Mouse (Mus musculus) hindbrain, embryonic 13.5 days (tissue): ENCODE measurements around the gene Sdk2. TPM values are rescaled to one million over a fixed set of nuclear protein-coding genes. Genes with fewer than 3 reads are reported as not detected.
A peak's percentile ranks its signal among the peaks of the same experiment; 100 is the strongest.

Experiments used
- ATAC-seq: fragments of 200-750 bp; cut with Nextera tagmentation; 2 replicates; pipeline ENCODE4 v1.8.0; 2017; ENCODE audit warnings: moderate TSS enrichment; ENCODE audit not compliant: low FRiP score
- H3K27ac ChIP-seq: fragments of 300-500 bp; sonication (generic); 2 replicates; pipeline ENCODE4 v1.5.1; 2015; ENCODE audit warnings: inconsistent platforms, mild to moderate bottlenecking, moderate library complexity
- H3K27me3 ChIP-seq: fragments of 300-500 bp; sonication (generic); 2 replicates; pipeline ENCODE4 v1.6.1; 2015; ENCODE audit warnings: mild to moderate bottlenecking, inconsistent platforms
- H3K36me3 ChIP-seq: fragments of 300-500 bp; sonication (generic); 2 replicates; pipeline ENCODE4 v1.6.1; 2015; ENCODE audit warnings: mild to moderate bottlenecking, inconsistent platforms
- H3K4me1 ChIP-seq: fragments of 300-500 bp; sonication (generic); replicated peaks from 2 replicates; pipeline ENCODE4 v1.6.1; 2015; ENCODE audit warnings: inconsistent platforms
- H3K4me2 ChIP-seq: fragments of 300-500 bp; sonication (generic); 2 replicates; pipeline ENCODE4 v1.6.1; 2015; ENCODE audit warnings: inconsistent platforms, mild to moderate bottlenecking, moderate library complexity
- H3K4me3 ChIP-seq: fragments of 300-500 bp; sonication (generic); 2 replicates; pipeline ENCODE4 v1.5.1; 2015; ENCODE audit warnings: mild to moderate bottlenecking, inconsistent platforms
- H3K9ac ChIP-seq: fragments of 300-500 bp; sonication (generic); 2 replicates; pipeline ENCODE4 v1.6.1; 2015; ENCODE audit warnings: mild to moderate bottlenecking, inconsistent platforms
- H3K9me3 ChIP-seq: fragments of 300-500 bp; sonication (generic); 2 replicates; pipeline ENCODE4 v1.6.1; 2016; ENCODE audit warnings: inconsistent platforms
- WGBS: fragments of 180-500 bp; shearing (Covaris S2); methylation state at CpG from one replicate; pipeline ENCODE4 v1.1.7; 2015; 5-methylcytosine and 5-hydroxymethylcytosine counted together
- polyA plus RNA-seq: library from polyadenylated mRNA; unstranded; fragments of >200 nt; fragmentation: Nextera tagmentation; extraction: Ambion mirVana; gene quantifications from 2 replicates; pipeline ENCODE4 v1.2.1, GENCODE M21; 2015

Gene Sdk2
- polyA plus RNA-seq, 1 experiment from 2014 or later: 4.2 TPM

DNA sequence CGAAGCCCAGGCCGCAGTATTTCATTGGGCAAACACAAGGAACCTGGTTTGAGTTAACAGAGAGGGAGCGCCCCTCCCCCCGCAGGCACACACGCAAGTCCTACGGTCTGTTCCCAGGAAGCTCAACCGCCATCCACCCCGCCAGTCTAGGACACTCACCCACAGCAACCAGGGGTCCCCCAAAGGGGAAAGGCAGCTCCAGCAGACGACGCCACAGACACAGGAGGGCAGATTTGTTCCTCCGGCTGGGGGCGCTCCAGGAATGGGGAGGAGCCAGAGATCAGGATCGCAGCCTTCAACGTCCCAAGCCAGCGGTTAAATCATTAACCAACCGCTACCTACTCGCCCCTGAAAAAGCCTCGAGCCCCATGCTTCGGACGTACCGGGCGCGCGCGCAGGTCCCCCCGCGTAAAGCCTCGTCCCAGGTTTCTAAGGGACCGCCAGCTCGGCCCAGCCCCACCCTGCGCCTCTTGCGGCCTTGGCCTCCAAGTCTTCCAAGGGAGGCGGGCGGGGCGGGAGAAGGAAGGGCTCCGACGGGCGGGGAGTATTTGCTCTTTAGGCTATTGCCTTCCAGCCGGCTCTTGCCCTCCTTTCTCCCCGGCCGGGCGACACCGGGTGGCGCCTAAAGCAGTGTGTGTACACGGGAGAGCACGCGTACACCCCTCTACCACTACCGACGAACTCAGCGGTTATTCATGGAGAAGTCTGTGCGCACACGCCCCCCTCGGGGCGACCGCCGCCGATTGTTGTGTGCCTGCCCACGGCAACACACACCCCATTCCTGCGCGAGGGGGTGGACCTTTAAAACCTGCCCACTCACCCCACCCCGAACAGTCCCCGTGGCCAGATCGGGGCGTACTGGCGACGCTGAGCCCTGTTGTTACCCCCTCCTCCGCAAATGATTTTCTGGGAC, 316.0 kb downstream of the Sdk2 start:
- peak; percentile 57 for ATAC-seq
- peaks cover 51% of the 10 kb centered on the region for H3K4me1 ChIP-seq
- under 1% methylated on average over 67 of the region's 67 CpGs for WGBS

DNA sequence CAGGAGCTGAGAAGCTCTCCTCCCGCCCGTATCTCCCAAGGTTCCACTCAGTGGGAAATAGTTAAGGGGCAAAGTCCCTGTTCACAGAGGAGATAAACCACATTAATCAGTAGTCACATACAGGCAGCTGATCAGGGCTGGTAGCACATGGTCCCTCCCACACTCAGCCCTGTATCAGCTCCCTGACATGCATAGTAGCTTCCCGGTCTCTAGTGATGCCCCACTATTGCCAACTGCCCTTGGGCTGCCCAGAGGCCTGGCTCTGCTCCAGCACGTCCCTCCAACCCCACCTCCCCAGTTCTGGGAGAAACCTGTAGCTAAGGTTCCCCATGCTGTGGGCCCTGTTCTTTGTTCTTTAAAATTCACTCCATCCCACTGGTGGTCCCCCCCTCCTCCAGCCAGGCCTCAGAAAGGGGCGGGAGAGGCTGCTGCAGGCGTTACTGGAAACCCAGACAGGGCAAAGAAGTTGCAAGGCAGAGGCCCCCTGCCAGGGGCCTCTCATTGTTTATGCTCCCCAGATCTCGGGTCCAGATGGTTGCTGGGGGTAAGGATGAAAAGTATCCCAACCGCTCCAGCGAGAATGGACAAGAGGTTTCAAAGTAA, 317.0 kb downstream of the Sdk2 start:
- under 1% methylated on average over 9 of the region's 9 CpGs for WGBS
- peak overlapping the region; percentile 89 for H3K4me3 ChIP-seq
- peaks cover 58% of the 10 kb centered on the region for H3K4me1 ChIP-seq
- no peaks in the 10 kb centered on the region for H3K9me3 ChIP-seq
- peak overlapping the region; percentile 92 for H3K9ac ChIP-seq
- H3K36me3 ChIP-seq: no peaks in the 10 kb centered on the region
- peak; percentile 37; the same call in 1 of the 2 replicates for ATAC-seq
- peak overlapping the region; percentile 67 for H3K4me2 ChIP-seq
- peak overlapping the region; percentile 97 for H3K27ac ChIP-seq
- H3K27me3 ChIP-seq: no peaks in the 10 kb centered on the region

More for the DNA sequence above, 316.0 kb downstream of the Sdk2 start:
- Histone ChIP-seq H3K9ac (peak overlapping the region; percentile 92), H3K27ac (peak overlapping the region; percentile 97), H3K4me2 (peak overlapping the region; percentile 67), H3K4me3 (peak overlapping the region; percentile 89), H3K36me3 (no peaks in the 10 kb centered on the region), H3K27me3 (no peaks in the 10 kb centered on the region), H3K9me3 (no peaks in the 10 kb centered on the region)

- Histone ChIP-seq H3K9ac (peak overlapping the region; percentile 92), H3K4me1 (peaks cover 58% of the 10 kb centered on the region), H3K27ac (peak overlapping the region; percentile 97), H3K4me3 (peak overlapping the region; percentile 89), H3K9me3 (no peaks in the 10 kb centered on the region), H3K4me2 (peak overlapping the region; percentile 67), H3K36me3 (peaks cover 4% of the 10 kb centered on the region), H3K27me3 (no peaks in the 10 kb centered on the region)
- no peak for ATAC-seq
- 8% methylated on average over 21 of the region's 21 CpGs for WGBS
Measured at GRCm38 (mm10) chr11:113748797-113749521, 317.9 kb downstream of the Sdk2 start.

DNA sequence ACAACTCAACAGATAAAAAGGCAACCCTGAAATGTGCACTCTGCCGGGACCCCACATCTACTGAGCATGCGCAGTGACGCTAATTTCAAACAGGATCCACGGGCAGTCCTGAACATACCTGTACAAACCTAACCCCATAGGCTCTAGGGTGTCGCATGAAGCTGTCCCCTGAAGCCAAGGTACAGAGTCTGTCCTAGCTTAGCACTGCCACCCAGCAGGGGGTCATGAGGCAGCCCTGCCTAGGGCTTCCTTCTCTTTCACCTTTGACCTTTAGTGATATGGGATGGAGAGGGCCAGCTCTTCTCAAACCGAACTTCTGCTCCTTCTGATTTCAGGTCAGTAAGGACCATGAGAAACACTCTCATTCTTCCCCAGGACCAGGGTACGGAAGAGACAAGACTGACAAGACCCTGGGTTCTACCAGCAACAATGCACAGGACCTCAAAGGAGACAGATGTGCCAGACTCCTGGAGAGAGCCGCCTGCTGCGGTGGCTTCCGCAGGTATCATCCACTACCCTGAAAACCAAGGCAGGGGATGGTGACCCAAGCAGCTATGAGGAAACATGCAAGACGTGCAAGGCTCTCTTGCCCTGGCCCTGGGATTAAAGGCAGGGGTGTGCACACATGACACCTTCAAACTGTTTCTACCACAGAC, 319.0 kb downstream of the Sdk2 start:
- Histone ChIP-seq H3K4me1 (peaks cover 58% of the 10 kb centered on the region), H3K4me2 (peak overlapping the region; percentile 67), H3K9ac (0 out of 2 replicates have a peak overlapping the region, but pooled peaks have one; percentile 92), H3K27ac (peak overlapping the region; percentile 44; the same call in 1 of the 2 replicates), H3K9me3 (no peaks in the 10 kb centered on the region), H3K36me3 (peaks cover 13% of the 10 kb centered on the region), H3K27me3 (no peaks in the 10 kb centered on the region), H3K4me3 (peak overlapping the region; percentile 89; the same call in 1 of the 2 replicates)
- no peak for ATAC-seq
- WGBS: 78% methylated on average over 11 of the region's 11 CpGs

DNA sequence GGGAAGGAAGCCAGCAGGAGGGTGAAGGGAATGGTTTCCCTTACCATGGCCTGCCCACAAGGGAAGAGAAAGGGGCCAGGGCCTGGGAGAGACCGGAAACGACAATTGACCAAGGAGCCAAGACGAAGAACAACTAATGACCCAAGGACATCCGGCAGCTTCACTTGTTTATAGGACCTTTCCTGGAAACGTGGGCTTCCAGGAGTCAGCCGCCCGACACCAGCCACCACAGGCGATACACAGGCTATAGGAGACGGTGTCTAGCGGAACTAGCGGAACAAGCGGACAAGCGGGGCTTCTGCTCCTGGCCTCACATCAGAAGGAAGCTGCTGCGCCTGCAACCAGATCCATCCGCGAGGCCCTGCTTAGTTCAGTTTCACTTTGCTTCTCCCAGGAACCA, 319.8 kb downstream of the Sdk2 start:
- Histone ChIP-seq H3K9me3 (no peaks in the 10 kb centered on the region), H3K27ac (peak overlapping the region; percentile 44; the same call in 1 of the 2 replicates), H3K27me3 (no peaks in the 10 kb centered on the region), H3K9ac (no peak overlapping the region), H3K4me1 (peaks cover 54% of the 10 kb centered on the region), H3K36me3 (peaks cover 16% of the 10 kb centered on the region), H3K4me3 (no peak overlapping the region), H3K4me2 (peak overlapping the region; percentile 67)
- WGBS: 68% methylated on average over 16 of the region's 16 CpGs
- ATAC-seq: no peak

GRCm38 (mm10) chr11:113745961-113746360, 320.9 kb downstream of the Sdk2 start:
- H3K9ac ChIP-seq: no peak overlapping the region
- peaks cover 51% of the 10 kb centered on the region for H3K4me1 ChIP-seq
- no peak overlapping the region for H3K27ac ChIP-seq
- WGBS: 70% methylated on average over 4 of the region's 4 CpGs
- no peaks in the 10 kb centered on the region for H3K27me3 ChIP-seq
- no peak for ATAC-seq
- no peak overlapping the region for H3K4me2 ChIP-seq
- H3K36me3 ChIP-seq: peaks cover 18% of the 10 kb centered on the region
- no peaks in the 10 kb centered on the region for H3K9me3 ChIP-seq
- no peak overlapping the region for H3K4me3 ChIP-seq

- ATAC-seq: no peak
- 97% methylated on average over 1 of the region's 1 CpGs for WGBS
- peaks cover 44% of the 10 kb centered on the region for H3K4me1 ChIP-seq
Measured at GRCm38 (mm10) chr11:113742998-113743397, 323.8 kb downstream of the Sdk2 start.

DNA sequence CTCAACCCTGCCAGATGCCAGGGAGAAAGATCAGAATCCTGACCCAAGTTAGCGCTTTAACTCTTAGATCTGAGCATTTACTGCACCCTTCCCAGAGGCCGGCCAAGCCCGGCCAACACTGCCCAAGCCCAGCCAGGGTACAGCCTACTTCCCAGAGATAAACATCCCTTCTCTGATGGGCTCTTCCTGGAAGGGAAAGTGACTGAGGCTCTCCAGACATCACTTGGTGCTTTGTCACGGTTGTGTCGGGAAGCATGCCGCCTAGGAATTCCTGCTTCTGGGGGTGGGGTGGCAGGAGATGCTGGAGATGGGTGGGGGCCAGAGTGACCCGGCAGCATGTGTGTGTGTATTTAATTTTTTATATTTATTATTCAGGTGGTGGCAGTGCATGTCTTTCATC, 326.7 kb downstream of the Sdk2 start:
- Histone ChIP-seq H3K4me3 (no peak overlapping the region), H3K36me3 (peaks cover 24% of the 10 kb centered on the region), H3K27me3 (no peaks in the 10 kb centered on the region), H3K4me2 (no peak overlapping the region), H3K4me1 (peaks cover 41% of the 10 kb centered on the region), H3K27ac (no peak overlapping the region), H3K9ac (no peak overlapping the region), H3K9me3 (no peaks in the 10 kb centered on the region)
- ATAC-seq: no peak
- 92% methylated on average over 7 of the region's 7 CpGs for WGBS

More at GRCm38 (mm10) chr11:113742998-113743397, 323.8 kb downstream of the Sdk2 start:
- H3K27me3 ChIP-seq: no peaks in the 10 kb centered on the region
- H3K9ac ChIP-seq: no peak overlapping the region
- H3K36me3 ChIP-seq: peaks cover 24% of the 10 kb centered on the region
- H3K27ac ChIP-seq: no peak overlapping the region
- no peaks in the 10 kb centered on the region for H3K9me3 ChIP-seq
- H3K4me3 ChIP-seq: no peak overlapping the region
- no peak overlapping the region for H3K4me2 ChIP-seq

DNA sequence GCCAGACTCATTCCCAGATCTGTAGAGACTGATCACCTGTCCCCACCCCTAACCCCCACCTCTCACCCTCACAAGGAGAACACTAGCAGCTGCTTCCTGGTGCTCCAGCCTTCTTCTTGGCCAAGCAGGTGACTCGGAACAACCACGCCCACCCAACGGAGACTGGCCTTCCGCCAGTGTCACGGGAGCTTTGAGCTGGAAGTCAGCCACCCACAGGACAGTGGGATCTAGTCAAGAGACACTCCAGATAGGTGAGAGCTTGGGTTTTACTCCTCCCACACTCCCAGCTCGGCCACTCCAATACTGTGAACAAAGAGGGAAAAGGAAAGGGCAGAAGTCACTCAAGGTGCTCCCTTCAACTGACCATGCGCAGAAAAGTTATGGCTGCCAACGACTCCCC, 327.6 kb downstream of the Sdk2 start:
- Histone ChIP-seq H3K36me3 (peaks cover 20% of the 10 kb centered on the region), H3K4me2 (no peak overlapping the region), H3K27me3 (no peaks in the 10 kb centered on the region), H3K9ac (no peak overlapping the region), H3K4me1 (peaks cover 50% of the 10 kb centered on the region), H3K9me3 (no peaks in the 10 kb centered on the region), H3K27ac (no peak overlapping the region), H3K4me3 (no peak overlapping the region)
- ATAC-seq: no peak
- 88% methylated on average over 8 of the region's 8 CpGs for WGBS

- no peaks in the 10 kb centered on the region for H3K9me3 ChIP-seq
- no peak overlapping the region for H3K27ac ChIP-seq
- no peak overlapping the region for H3K4me2 ChIP-seq
- ATAC-seq: no peak
- 77% methylated on average over 8 of the region's 8 CpGs for WGBS
- H3K27me3 ChIP-seq: no peaks in the 10 kb centered on the region
- peaks cover 62% of the 10 kb centered on the region for H3K4me1 ChIP-seq
- no peak overlapping the region for H3K4me3 ChIP-seq
- no peak overlapping the region for H3K9ac ChIP-seq
- peaks cover 11% of the 10 kb centered on the region for H3K36me3 ChIP-seq
Measured at GRCm38 (mm10) chr11:113737912-113738311, 328.9 kb downstream of the Sdk2 start.

GRCm38 (mm10) chr11:113737553-113737854, 329.3 kb downstream of the Sdk2 start:
- Histone ChIP-seq H3K9me3 (no peaks in the 10 kb centered on the region), H3K4me1 (peaks cover 62% of the 10 kb centered on the region), H3K36me3 (peaks cover 8% of the 10 kb centered on the region), H3K27me3 (no peaks in the 10 kb centered on the region), H3K9ac (no peak overlapping the region), H3K4me2 (no peak overlapping the region), H3K4me3 (no peak overlapping the region), H3K27ac (no peak overlapping the region)
- 88% methylated on average over 3 of the region's 3 CpGs for WGBS
- no peak for ATAC-seq
